Mouse (Mus musculus) spleen, adult 2 months (tissue): ENCODE results near the gene Arid1b. TPM values are rescaled to one million over a fixed set of nuclear protein-coding genes. Genes with fewer than 3 reads are reported as not detected.

Experiments
- DNase-seq, 2 experiments: peaks; one replicate each; pipeline versions ENCODE4 v3.0.0 to v3.0.0-alpha.2; 2012 to 2021; ENCODE audit warnings: low spot score in 2 of 2, low read depth in 1 of 2
- H3K27ac ChIP-seq: fragments of 200-500 bp; 2 replicates; pipeline ENCODE4 v1.5.1; 2012; ENCODE audit warnings: low read length, inconsistent platforms; ENCODE audit not compliant: insufficient read depth
- H3K27me3 ChIP-seq: fragments of 200-500 bp; 2 replicates; pipeline ENCODE4 v1.6.1; 2012; ENCODE audit warnings: mild to moderate bottlenecking, moderate library complexity, low read length, inconsistent platforms; ENCODE audit not compliant: control insufficient read depth, insufficient read depth
- H3K36me3 ChIP-seq: fragments of 200-500 bp; 2 replicates; pipeline ENCODE4 v1.6.1; 2012; ENCODE audit warnings: mild to moderate bottlenecking, low read length, inconsistent platforms; ENCODE audit not compliant: control insufficient read depth, insufficient read depth
- H3K4me1 ChIP-seq: fragments of 200-500 bp; 2 replicates; pipeline ENCODE4 v1.6.1; 2011; ENCODE audit warnings: inconsistent platforms; ENCODE audit not compliant: control insufficient read depth, insufficient read depth, insufficient read length
- H3K4me3 ChIP-seq: fragments of 200-500 bp; 2 replicates; pipeline ENCODE4 v1.5.1; 2011; ENCODE audit warnings: mild to moderate bottlenecking, inconsistent platforms; ENCODE audit not compliant: insufficient read depth, insufficient read length; ENCODE audit errors: extremely low read depth
- CTCF ChIP-seq: fragments of 200-500 bp; IDR thresholded peaks from 2 replicates; pipeline ENCODE4 v1.5.1; 2011; ENCODE audit warnings: mild to moderate bottlenecking, inconsistent platforms; ENCODE audit not compliant: insufficient read depth, insufficient read length, insufficient replicate concordance; ENCODE audit errors: extremely low read depth
- POLR2A ChIP-seq: fragments of 200-500 bp; IDR thresholded peaks from 2 replicates; pipeline ENCODE4 v1.6.1; 2011; ENCODE audit warnings: low read depth, low read length, inconsistent platforms
- WGBS: fragments of 180-500 bp; shearing (Covaris S2); methylation state at CpG from one replicate; pipeline ENCODE4 v1.1.7; 2018; 5-methylcytosine and 5-hydroxymethylcytosine counted together
- polyA plus RNA-seq: library from polyadenylated mRNA; depleted of rRNA; stranded (reverse); fragments of >200 nt; gene quantifications from 2 replicates; pipeline ENCODE4 v1.2.3, GENCODE M21; 2012

Gene Arid1b
- polyA plus RNA-seq, 1 experiment: 53.5 TPM

DNA sequence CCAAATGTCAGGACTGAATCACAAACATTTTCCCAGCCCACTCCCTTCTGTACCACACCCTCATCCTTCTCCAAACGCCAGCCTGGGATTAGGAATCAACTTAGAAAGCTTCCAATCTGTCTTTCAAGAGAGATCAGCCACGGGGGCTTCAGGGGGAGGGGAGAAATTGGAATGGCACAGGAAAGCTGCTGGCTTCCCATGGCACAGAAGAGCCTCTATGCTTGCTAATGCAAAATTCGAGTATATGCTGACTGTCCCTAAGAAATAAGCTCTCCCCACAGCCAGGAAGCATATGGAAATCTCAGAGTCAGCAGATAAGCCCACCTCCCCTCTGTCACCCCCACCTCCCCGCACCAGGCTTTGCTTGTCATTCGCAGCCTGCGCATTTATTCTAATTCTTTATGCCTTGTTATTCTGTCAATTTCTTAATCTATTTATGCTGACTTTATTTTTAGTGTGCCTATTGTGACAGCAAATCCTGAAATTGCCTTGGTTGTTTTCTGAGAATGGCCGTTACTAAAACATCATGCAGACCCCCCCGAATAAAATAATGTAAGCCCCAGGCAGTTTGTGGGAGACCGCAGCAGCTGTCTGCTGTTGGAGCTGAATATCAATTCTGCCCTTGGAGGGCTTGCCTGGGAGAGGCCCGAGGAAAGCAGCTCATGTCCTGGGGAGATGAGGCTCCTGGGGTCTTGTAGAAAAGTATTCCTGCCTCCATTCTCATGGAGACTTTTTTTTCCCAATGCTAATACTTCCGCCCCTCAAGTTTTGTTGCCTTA, 383.2 kb downstream of the Arid1b start:
- WGBS: 61% methylated on average over 11 of the region's 11 CpGs
- Histone ChIP-seq H3K4me3 (no peak overlapping the region), H3K27ac (no peak overlapping the region), H3K36me3 (no peaks in the 10 kb centered on the region), H3K27me3 (no peaks in the 10 kb centered on the region), H3K4me1 (no peaks in the 10 kb centered on the region)
- TF ChIP-seq CTCF: no peak
- TF ChIP-seq POLR2A: no peak
- no peak for DNase-seq

DNA sequence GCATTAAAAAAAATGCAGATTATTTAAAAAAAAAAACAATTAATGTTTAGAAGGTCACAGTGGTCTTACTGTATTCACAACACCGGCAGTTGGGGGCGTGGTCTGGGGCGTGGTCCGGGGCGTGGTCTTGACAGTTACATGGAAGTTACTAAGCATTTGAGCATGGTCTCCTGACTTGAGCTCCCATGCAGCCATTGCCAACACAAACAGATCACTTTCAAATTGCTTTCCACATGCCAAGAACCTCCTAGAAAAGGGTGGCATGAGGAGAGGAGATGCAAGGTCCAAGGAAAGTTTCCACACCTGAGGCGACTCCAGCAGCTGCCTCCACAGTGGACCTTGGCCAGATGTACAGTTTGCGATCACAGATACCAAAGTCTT, 383.8 kb downstream of the Arid1b start:
- Histone ChIP-seq H3K27ac (no peak overlapping the region), H3K4me1 (no peaks in the 10 kb centered on the region), H3K27me3 (no peaks in the 10 kb centered on the region), H3K4me3 (no peak overlapping the region), H3K36me3 (no peaks in the 10 kb centered on the region)
- DNase-seq: no peak
- WGBS: 31% methylated on average over 7 of the region's 7 CpGs
- TF ChIP-seq POLR2A (no peak), CTCF (no peak)

DNA sequence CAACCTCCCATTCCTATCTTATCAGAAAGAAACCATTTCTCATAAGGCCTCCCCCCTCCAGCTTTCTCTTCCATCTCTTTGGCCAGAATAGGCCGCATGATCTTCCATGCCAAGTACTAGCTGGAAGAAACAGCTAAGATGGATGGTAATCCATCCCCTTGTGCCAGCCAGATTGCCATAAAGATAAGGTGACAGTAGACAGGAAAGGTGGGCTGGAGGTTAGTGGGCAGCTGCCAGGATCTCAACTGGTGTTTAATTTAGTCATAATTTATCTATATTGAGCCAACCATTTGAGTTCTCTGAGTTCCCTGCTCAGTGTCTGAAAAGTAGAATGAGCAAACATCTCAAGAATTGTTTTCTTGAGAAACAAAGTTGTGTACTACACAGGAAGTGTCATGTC, 391.6 kb downstream of the Arid1b start:
- H3K36me3 ChIP-seq: no peaks in the 10 kb centered on the region
- no peak for DNase-seq
- H3K4me1 ChIP-seq: no peaks in the 10 kb centered on the region
- TF ChIP-seq CTCF (no peak), POLR2A (no peak)
- H3K27ac ChIP-seq: no peak overlapping the region
- H3K27me3 ChIP-seq: no peaks in the 10 kb centered on the region
- no peak overlapping the region for H3K4me3 ChIP-seq
- WGBS: 93% methylated on average over 1 of the region's 1 CpGs

DNA sequence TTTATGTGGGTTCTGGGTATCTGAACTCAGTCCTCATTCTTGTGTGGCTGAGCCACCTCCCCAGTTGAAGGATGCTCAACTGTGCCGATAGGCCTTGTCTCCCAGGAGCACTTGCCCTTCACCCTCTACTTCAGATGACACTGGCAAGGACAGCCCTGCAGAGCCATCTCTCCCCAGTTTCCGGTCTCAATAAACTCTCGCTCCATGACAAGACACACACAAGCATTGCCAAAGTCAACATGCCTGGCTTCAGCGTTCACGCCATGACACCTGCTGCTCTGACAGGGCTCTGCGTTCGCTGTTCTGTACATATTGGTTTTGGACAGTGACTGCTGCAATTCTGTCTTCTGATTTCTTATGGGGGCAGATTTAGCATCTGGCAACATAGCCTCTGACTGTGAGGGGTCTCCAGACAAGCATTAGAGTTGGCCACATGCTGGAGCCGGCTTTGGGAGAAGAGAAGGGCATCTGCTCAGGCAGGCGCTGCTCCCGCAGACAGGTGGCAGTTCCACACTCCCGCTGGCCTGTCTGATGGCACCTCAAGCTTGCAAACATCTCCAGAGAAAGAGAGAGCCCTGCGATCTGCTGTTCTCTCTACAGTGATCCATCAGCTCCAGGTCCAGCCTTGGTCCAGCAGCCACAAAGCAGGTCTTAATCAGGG, 392.9 kb downstream of the Arid1b start:
- TF ChIP-seq POLR2A (no peak), CTCF (no peak)
- Histone ChIP-seq H3K36me3 (no peaks in the 10 kb centered on the region), H3K27me3 (no peaks in the 10 kb centered on the region), H3K27ac (no peak overlapping the region), H3K4me1 (no peaks in the 10 kb centered on the region), H3K4me3 (no peak overlapping the region)
- WGBS: 95% methylated on average over 12 of the region's 12 CpGs
- no peak for DNase-seq

DNA sequence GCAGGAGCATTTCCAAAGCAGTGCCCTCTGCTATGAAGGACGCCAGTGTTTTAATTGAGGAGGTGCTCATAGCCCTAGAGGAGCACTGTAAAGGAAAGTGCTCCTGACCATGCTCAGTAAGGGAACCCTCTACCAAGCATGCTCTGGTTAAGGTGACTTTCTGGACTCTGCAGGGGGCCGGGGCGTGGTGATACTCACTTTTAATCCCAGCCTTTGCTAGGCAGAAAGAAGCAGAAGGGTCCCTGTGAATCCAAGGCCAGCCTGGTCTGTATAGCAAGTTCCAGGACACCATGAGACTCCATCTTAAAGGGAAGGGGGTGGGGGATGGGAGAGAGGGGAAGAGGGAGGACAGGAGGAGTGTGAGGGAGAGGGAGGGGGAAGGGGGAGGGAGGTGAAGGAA, 394.2 kb downstream of the Arid1b start:
- Histone ChIP-seq H3K4me1 (no peaks in the 10 kb centered on the region), H3K27me3 (no peaks in the 10 kb centered on the region)
- 97% methylated on average over 3 of the region's 3 CpGs for WGBS

DNA sequence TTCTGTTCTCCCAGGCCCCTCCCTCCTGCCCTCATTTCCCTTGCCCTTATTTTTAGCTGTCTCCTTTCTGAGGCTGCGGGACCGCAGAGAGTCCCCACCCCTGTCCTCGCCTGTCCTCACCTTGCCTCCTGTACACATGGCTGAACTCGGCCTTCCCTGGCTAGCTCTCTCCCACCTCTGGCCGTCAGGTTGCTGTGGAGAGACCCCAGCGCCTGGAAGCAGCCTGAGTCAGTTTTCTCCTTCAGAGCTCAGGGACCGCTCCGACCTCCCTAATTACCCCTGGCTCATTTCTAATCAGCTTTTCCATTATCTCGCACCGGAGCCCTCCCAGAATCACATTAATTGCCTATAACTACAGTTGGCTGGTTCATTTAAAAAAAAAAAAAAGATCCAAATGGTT, 396.6 kb downstream of the Arid1b start:
- Histone ChIP-seq H3K36me3 (no peaks in the 10 kb centered on the region), H3K27ac (no peak overlapping the region), H3K4me1 (no peaks in the 10 kb centered on the region), H3K27me3 (no peaks in the 10 kb centered on the region), H3K4me3 (no peak overlapping the region)
- DNase-seq: no peak
- 83% methylated on average over 10 of the region's 10 CpGs for WGBS
- TF ChIP-seq POLR2A (no peak), CTCF (no peak)

More for the DNA sequence above, 394.2 kb downstream of the Arid1b start:
- no peak overlapping the region for H3K4me3 ChIP-seq
- no peak overlapping the region for H3K27ac ChIP-seq
- no peak for DNase-seq
- TF ChIP-seq POLR2A: no peak
- TF ChIP-seq CTCF: no peak
- no peaks in the 10 kb centered on the region for H3K36me3 ChIP-seq
